Mouse (Mus musculus): Measurements from ENCODE around the gene Fscn3.

GRCm38 (mm10) chr6:28421469-28422000, 6.1 kb upstream of the Fscn3 start:
- TF ChIP-seq EP300 (optimal IDR thresholded peaks at IDR 0.05), result no peak
- peak; percentile 88 for TF ChIP-seq CTCF (IDR thresholded peaks at IDR 0.05; ENCODE audit: low read depth)

All from stomach, postnatal 0 days (tissue).